Mouse (Mus musculus): Measurements from ENCODE around the gene Gnmt.

GRCm38 (mm10) chr17:46702506-46702905, 26.5 kb downstream of the Gnmt start:
- TF ChIP-seq POLR2A (IDR thresholded peaks at IDR 0.05; ENCODE audit: low read depth, low read length) = no peak
- no peak for TF ChIP-seq CTCF (conservative IDR thresholded peaks at IDR 0.05; ENCODE audit: insufficient read depth, insufficient read length, low read depth, low read length)
